Mouse (Mus musculus) CH12.LX (cell line): ENCODE results near the gene Phc2. TPM values are rescaled to one million over a fixed set of nuclear protein-coding genes. Genes with fewer than 3 reads are reported as not detected.

Experiments
- DNase-seq: peaks from one replicate; pipeline ENCODE4 v3.0.0-alpha.2; 2013; ENCODE audit errors: extremely low read depth
- H3K27ac ChIP-seq: 2 replicates; pipeline ENCODE4 v1.5.1; 2012; ENCODE audit warnings: low read depth, mild to moderate bottlenecking, control low read depth, moderate library complexity; ENCODE audit not compliant: insufficient read depth
- H3K27me3 ChIP-seq: replicated peaks from 2 replicates; pipeline ENCODE3; 2012; ENCODE audit warnings: inconsistent platforms
- H3K36me3 ChIP-seq, 2 experiments: replicated peaks in 1 of 2; 2 replicates each; pipeline versions ENCODE3 to v1.6.1; 2012; ENCODE audit warnings: inconsistent platforms in 1 of 2, low read length in 1 of 2, mild to moderate bottlenecking in 1 of 2, mixed read lengths in 1 of 2, moderate library complexity in 1 of 2; ENCODE audit not compliant: control insufficient read depth in 1 of 2, insufficient read depth in 1 of 2
- H3K4me1 ChIP-seq, 2 experiments: 2 replicates each; pipeline ENCODE4 v1.6.1; 2012; ENCODE audit warnings: inconsistent platforms in 1 of 2, moderate library complexity in 1 of 2; ENCODE audit not compliant: insufficient read depth in 2 of 2, control insufficient read depth in 1 of 2
- H3K4me2 ChIP-seq: 2 replicates; pipeline ENCODE4 v1.6.1; 2012; ENCODE audit warnings: low read depth, mild to moderate bottlenecking, control low read depth; ENCODE audit not compliant: poor library complexity, insufficient read depth, severe bottlenecking
- H3K4me3 ChIP-seq, 3 experiments: fragments of 150-350 bp in 1 of 3; sonication (generic) in 1 of 3; replicated peaks in 1 of 3; 2 replicates each; pipeline versions ENCODE3 to v1.5.1; 2011 to 2012; ENCODE audit warnings: low read depth in 2 of 3, low read length in 2 of 3, mild to moderate bottlenecking in 2 of 3, moderate library complexity in 2 of 3, control low read depth in 1 of 3, improper control_type of control experiment in 1 of 3, inconsistent platforms in 1 of 3, mixed read lengths in 1 of 3; ENCODE audit not compliant: poor library complexity in 1 of 3
- H3K79me2 ChIP-seq: replicated peaks from 2 replicates; pipeline ENCODE4 v1.6.1; 2012; ENCODE audit warnings: mild to moderate bottlenecking, moderate library complexity; ENCODE audit not compliant: control insufficient read depth, poor library complexity, insufficient read depth, severe bottlenecking; ENCODE audit errors: extremely low read depth
- H3K9ac ChIP-seq: 2 replicates; pipeline ENCODE4 v1.6.1; 2012; ENCODE audit warnings: low read depth, mild to moderate bottlenecking, control low read depth, moderate library complexity; ENCODE audit not compliant: insufficient read depth
- H3K9me3 ChIP-seq: replicated peaks from 2 replicates; pipeline ENCODE3; 2012; ENCODE audit warnings: low read length, inconsistent platforms, mixed read lengths
- BHLHE40 ChIP-seq: IDR thresholded peaks from 2 replicates; pipeline ENCODE4 v1.6.1; 2011; ENCODE audit warnings: mild to moderate bottlenecking, low read depth, low read length, improper control_type of control experiment
- CHD1 ChIP-seq: IDR thresholded peaks from 2 replicates; pipeline ENCODE4 v1.6.1; 2012; ENCODE audit warnings: low read depth, low read length, improper control_type of control experiment, inconsistent platforms
- CHD2 ChIP-seq: IDR thresholded peaks from 2 replicates; pipeline ENCODE4 v1.6.1; 2011; ENCODE audit warnings: low read length, improper control_type of control experiment
- ELF1 ChIP-seq: IDR thresholded peaks from 2 replicates; pipeline ENCODE4 v1.6.1; 2014; ENCODE audit warnings: low read depth, mild to moderate bottlenecking, inconsistent platforms, low read length, improper control_type of control experiment
- EP300 ChIP-seq: IDR thresholded peaks from 2 replicates; pipeline ENCODE4 v1.6.1; 2011; ENCODE audit warnings: low read length, improper control_type of control experiment
- ETS1 ChIP-seq: conservative IDR thresholded peaks from 2 replicates; pipeline ENCODE4 v1.6.1; 2012; ENCODE audit warnings: low read depth, mild to moderate bottlenecking, inconsistent platforms, low read length, improper control_type of control experiment, moderate library complexity
- HCFC1 ChIP-seq: IDR thresholded peaks from 2 replicates; pipeline ENCODE4 v1.6.1; 2012; ENCODE audit warnings: low read depth, mild to moderate bottlenecking, inconsistent platforms, low read length, improper control_type of control experiment
- JUN ChIP-seq: IDR thresholded peaks from 2 replicates; pipeline ENCODE4 v1.6.1; 2011; ENCODE audit warnings: low read depth, mild to moderate bottlenecking, low read length, improper control_type of control experiment, moderate library complexity; ENCODE audit not compliant: insufficient read depth
- JUND ChIP-seq: conservative IDR thresholded peaks from 2 replicates; pipeline ENCODE4 v1.6.1; 2011; ENCODE audit warnings: low read depth, low read length, improper control_type of control experiment
- KAT2A ChIP-seq: IDR thresholded peaks from 2 replicates; pipeline ENCODE4 v1.6.1; 2012; ENCODE audit warnings: low read length, improper control_type of control experiment, inconsistent platforms; ENCODE audit not compliant: insufficient replicate concordance
- MAFK ChIP-seq: IDR thresholded peaks from 2 replicates; pipeline ENCODE4 v1.6.1; 2011; ENCODE audit warnings: low read length, improper control_type of control experiment; ENCODE audit not compliant: insufficient replicate concordance
- MAX ChIP-seq: IDR thresholded peaks from 2 replicates; pipeline ENCODE4 v1.6.1; 2011; ENCODE audit warnings: low read length, improper control_type of control experiment
- MEF2A ChIP-seq: IDR thresholded peaks from 2 replicates; pipeline ENCODE4 v1.6.1; 2014; ENCODE audit warnings: low read depth, mild to moderate bottlenecking, inconsistent platforms, low read length, improper control_type of control experiment, borderline replicate concordance
- MXI1 ChIP-seq: IDR thresholded peaks from 2 replicates; pipeline ENCODE4 v1.6.1; 2011; ENCODE audit warnings: mild to moderate bottlenecking, low read depth, low read length, improper control_type of control experiment
- MYC ChIP-seq: IDR thresholded peaks from 2 replicates; pipeline ENCODE4 v1.6.1; 2011; ENCODE audit warnings: low read depth, mild to moderate bottlenecking, improper control_type of control experiment, low read length
- NELFE ChIP-seq: IDR thresholded peaks from 2 replicates; pipeline ENCODE4 v1.6.1; 2011; ENCODE audit warnings: low read depth, low read length, improper control_type of control experiment
- PAX5 ChIP-seq: IDR thresholded peaks from 2 replicates; pipeline ENCODE4 v1.6.1; 2012; ENCODE audit warnings: low read length, inconsistent platforms, mixed read lengths
- POLR2A ChIP-seq: IDR thresholded peaks from 2 replicates; pipeline ENCODE4 v1.6.1; 2011; ENCODE audit warnings: low read depth, mild to moderate bottlenecking, improper control_type of control experiment, low read length
- POLR2AphosphoS2 ChIP-seq: IDR thresholded peaks from 2 replicates; pipeline ENCODE4 v1.6.1; 2011; ENCODE audit warnings: low read depth, low read length, improper control_type of control experiment
- RAD21 ChIP-seq: IDR thresholded peaks from 2 replicates; pipeline ENCODE4 v1.6.1; 2011; ENCODE audit warnings: low read depth, mild to moderate bottlenecking, low read length, improper control_type of control experiment, moderate library complexity
- SMC3 ChIP-seq: IDR thresholded peaks from 2 replicates; pipeline ENCODE4 v1.6.1; 2011; ENCODE audit warnings: low read depth, low read length, improper control_type of control experiment
- TBP ChIP-seq: conservative IDR thresholded peaks from 2 replicates; pipeline ENCODE4 v1.6.1; 2011; ENCODE audit warnings: low read depth, low read length, improper control_type of control experiment
- TCF12 ChIP-seq: IDR thresholded peaks from 2 replicates; pipeline ENCODE4 v1.6.1; 2014; ENCODE audit warnings: low read depth, mild to moderate bottlenecking, inconsistent platforms, low read length, improper control_type of control experiment
- UBTF ChIP-seq: IDR thresholded peaks from 2 replicates; pipeline ENCODE4 v1.6.1; 2012; ENCODE audit warnings: low read depth, mild to moderate bottlenecking, inconsistent platforms, low read length, improper control_type of control experiment, moderate library complexity
- USF1 ChIP-seq: IDR thresholded peaks from 2 replicates; pipeline ENCODE4 v1.6.1; 2014; ENCODE audit warnings: low read depth, mild to moderate bottlenecking, inconsistent platforms, low read length, improper control_type of control experiment
- ZKSCAN1 ChIP-seq: IDR thresholded peaks from 2 replicates; pipeline ENCODE4 v1.6.1; 2012; ENCODE audit warnings: low read depth, inconsistent platforms, low read length, improper control_type of control experiment, borderline replicate concordance
- ZMIZ1 ChIP-seq: IDR thresholded peaks from 2 replicates; pipeline ENCODE4 v1.6.1; 2012; ENCODE audit warnings: low read depth, mild to moderate bottlenecking, inconsistent platforms, low read length, improper control_type of control experiment
- dilution Hi-C: fragments of 300-500 bp; cut with MboI; formaldehyde crosslinking; loops from 2 replicates; pipeline ENCODE4 v1.14.3; 2020; ENCODE audit warnings: low sequenced_read_pairs; ENCODE audit not compliant: extremely low pct_unique_long_range_greater_than_20kb, extremely low pct_ligation_motif_present
- in situ Hi-C: fragments of 300-500 bp; cut with MboI; formaldehyde crosslinking; loops from 3 replicates; pipeline ENCODE4 v1.14.3; 2019; ENCODE audit warnings: low sequenced_read_pairs, low pct_ligation_motif_present, low pct_unique_long_range_greater_than_20kb, mixed read lengths
- polyA plus RNA-seq: library from polyadenylated mRNA; unstranded; fragments of >175 nt; gene quantifications from 2 replicates; pipeline ENCODE4 v1.2.1, GENCODE M21; 2012; ENCODE audit warnings: low read depth; ENCODE audit not compliant: insufficient read length
- total RNA-seq, 2 experiments: library from RNA; depleted of rRNA; stranded (reverse); fragments of 300-350 nt in 1 of 2; fragments of >200 nt in 1 of 2; gene quantifications; 2 replicates each; pipeline ENCODE4 v1.2.3; 2012 to 2014

The Phc2 gene
- total and polyA plus RNA-seq, 3 experiments, result 24.1 to 53.2 (median 29.6) TPM

DNA sequence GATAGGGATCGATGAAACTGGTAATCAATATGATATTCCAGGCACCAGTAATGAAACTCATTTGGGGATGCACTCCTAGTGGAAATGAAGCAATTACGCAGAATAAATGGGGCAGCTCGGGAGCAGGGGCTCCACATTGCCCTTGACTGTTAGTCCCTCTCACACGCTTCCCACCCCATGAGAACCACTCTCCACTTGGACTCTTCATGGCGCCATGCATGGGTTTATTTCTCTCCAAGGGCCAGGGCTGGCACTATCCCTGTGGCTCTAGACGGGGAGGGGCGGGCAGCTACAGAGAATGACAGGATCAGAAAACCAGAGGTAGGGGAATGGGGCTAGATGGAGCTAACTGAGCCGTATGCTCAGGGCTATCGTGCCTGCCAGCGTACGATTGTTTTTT, 29.6 kb downstream of the Phc2 start:
- H3K4me3 ChIP-seq, result no peak overlapping the region
- no peak for TF ChIP-seq SMC3
- no peak for TF ChIP-seq TBP
- no peak for TF ChIP-seq JUN
- TF ChIP-seq POLR2A, result no peak
- TF ChIP-seq ZMIZ1, result no peak
- TF ChIP-seq POLR2AphosphoS2, result no peak
- TF ChIP-seq RAD21, result no peak
- no peak for TF ChIP-seq ETS1
- no peak for TF ChIP-seq USF1
- TF ChIP-seq EP300, result no peak
- no peak for TF ChIP-seq TCF12
- no peak for TF ChIP-seq MYC
- TF ChIP-seq MAX, result no peak
- no peak for TF ChIP-seq UBTF
- TF ChIP-seq KAT2A, result no peak
- TF ChIP-seq CHD2, result no peak
- no peak for TF ChIP-seq PAX5
- TF ChIP-seq NELFE, result no peak
- no peak for TF ChIP-seq CHD1
- no peak for TF ChIP-seq ZKSCAN1
- TF ChIP-seq, all 38 proteins: peak for 0
- DNase-seq, result no peak
- dilution Hi-C loops, result no loop called here
- no peak overlapping the region for H3K9ac ChIP-seq
- H3K4me2 ChIP-seq, result no peak overlapping the region
- H3K79me2 ChIP-seq, result no peaks in the 10 kb centered on the region
- H3K36me3 ChIP-seq, result no peaks in the 10 kb centered on the region
- peaks cover 3% of the 10 kb centered on the region for H3K9me3 ChIP-seq
- no peaks in the 10 kb centered on the region for H3K27me3 ChIP-seq
- no peak overlapping the region for H3K27ac ChIP-seq
- in situ Hi-C loops, result no loop called here
- peaks cover 7 to 51% of the 10 kb centered on the region in 2 experiments for H3K4me1 ChIP-seq

DNA sequence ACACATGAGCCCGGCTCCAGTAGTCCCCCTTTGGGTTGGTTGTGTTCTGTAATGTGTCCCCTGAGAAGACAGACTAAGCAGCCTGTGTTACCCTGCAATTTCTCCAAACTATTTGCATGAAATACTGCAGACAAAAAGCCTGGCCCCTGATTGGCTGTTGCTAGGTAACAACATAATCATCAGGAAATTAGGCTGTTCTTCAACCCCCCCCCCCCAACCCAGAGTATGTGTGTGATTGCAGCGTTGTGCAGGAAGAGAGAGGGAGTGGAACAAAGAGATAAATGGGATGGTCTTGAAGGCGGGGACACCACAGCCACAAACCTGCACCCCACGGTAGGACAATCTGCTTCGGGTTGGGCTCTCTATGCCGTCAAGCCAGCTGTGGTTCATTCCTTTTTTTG, 34.0 kb downstream of the Phc2 start:
- dilution Hi-C loops, result no loop called here
- H3K4me3 ChIP-seq, result no peak overlapping the region

More for the DNA sequence above, 34.0 kb downstream of the Phc2 start:
- no peaks in the 10 kb centered on the region for H3K79me2 ChIP-seq
- H3K27me3 ChIP-seq, result no peaks in the 10 kb centered on the region
- no peak for DNase-seq
- TF ChIP-seq RAD21, result no peak
- TF ChIP-seq MEF2A, result no peak
- no peak for TF ChIP-seq BHLHE40
- TF ChIP-seq MXI1, result no peak
- no peak for TF ChIP-seq HCFC1
- TF ChIP-seq MAFK, result no peak
- no peak for TF ChIP-seq NELFE
- no peak for TF ChIP-seq JUND
- TF ChIP-seq USF1, result no peak
- TF ChIP-seq UBTF, result no peak
- no peak for TF ChIP-seq TBP
- no peak for TF ChIP-seq ELF1
- in situ Hi-C loops, result no loop called here
- peaks cover 3% of the 10 kb centered on the region for H3K9me3 ChIP-seq
- no peaks in the 10 kb centered on the region for H3K36me3 ChIP-seq
- no peak overlapping the region for H3K27ac ChIP-seq
- no peak overlapping the region for H3K9ac ChIP-seq
- H3K4me1 ChIP-seq, result peaks cover 10 to 72% of the 10 kb centered on the region in 2 experiments; a peak in 2 of 4 replicates
- no peak overlapping the region for H3K4me2 ChIP-seq
